Mouse (Mus musculus): Measurements from ENCODE around the gene Zfp775. TPM values are rescaled to one million over a fixed set of nuclear protein-coding genes. Genes with fewer than 3 reads are reported as not detected.

Zfp775 gene
- 2.7 and 3.3 TPM in 2 replicates for polyA plus RNA-seq (2014; fragmentation: Nextera tagmentation; extraction: Ambion mirVana)

- peaks cover 23% of the 10 kb centered on the region for H3K36me3 ChIP-seq (ENCODE audit: control insufficient read depth, insufficient read depth, low read length)
- WGBS, result 5% methylated on average over 42 of the region's 42 CpGs
- peak within 1 kb of the TSS; percentile 97 for H3K4me2 ChIP-seq
These were observed at the start of gene Zfp775 for GRCm38 (mm10) chr6:48601271-48602079. Gene Zfp775 (plus strand): TSS chr6:48602063.

GRCm38 (mm10) chr6:48552918-48553317 is 48.9 kb upstream of the Zfp775 start:
- H3K4me2 ChIP-seq, result no peak overlapping the region
- no peaks in the 10 kb centered on the region for H3K27me3 ChIP-seq (replicated peaks; ENCODE audit: control insufficient read depth, insufficient read depth, low read length)
- H3K36me3 ChIP-seq (ENCODE audit: control insufficient read depth, insufficient read depth, low read length), result no peaks in the 10 kb centered on the region
- no peak overlapping the region for H3K27ac ChIP-seq (ENCODE audit: low read depth, low read length)
- H3K4me1 ChIP-seq (replicated peaks; ENCODE audit: control insufficient read depth, insufficient read depth, low read length), result peaks cover 2% of the 10 kb centered on the region; the same call in 1 of the 2 replicates
- ATAC-seq (replicated peaks; ENCODE audit: low FRiP score) (no peak), DNase-seq (ENCODE audit: low spot score) (peak; percentile 48)
- no peak overlapping the region for H3K4me3 ChIP-seq (ENCODE audit: low read depth, low read length)
- H3K9ac ChIP-seq (ENCODE audit: low read depth, low read length), result no peak overlapping the region
- 25% methylated on average over 4 of the region's 4 CpGs for WGBS
- no peaks in the 10 kb centered on the region for H3K9me3 ChIP-seq (ENCODE audit: control insufficient read depth, low read length)

More at GRCm38 (mm10) chr6:48601271-48602079, at the start of gene Zfp775:
- peak within 1 kb of the TSS; percentile 69 for H3K27ac ChIP-seq (ENCODE audit: low read depth, low read length)
- peaks cover 8% of the 10 kb centered on the region for H3K4me1 ChIP-seq (replicated peaks; ENCODE audit: control insufficient read depth, insufficient read depth, low read length)
- ATAC-seq (replicated peaks; ENCODE audit: low FRiP score) (peak; percentile 99), DNase-seq (ENCODE audit: low spot score) (peak; percentile 94)
- no peaks in the 10 kb centered on the region for H3K27me3 ChIP-seq (replicated peaks; ENCODE audit: control insufficient read depth, insufficient read depth, low read length)
- H3K9ac ChIP-seq (ENCODE audit: low read depth, low read length), result peak within 1 kb of the TSS; percentile 76
- peak within 1 kb of the TSS; percentile 75 for H3K4me3 ChIP-seq (ENCODE audit: low read depth, low read length)
- peaks cover 7% of the 10 kb centered on the region for H3K9me3 ChIP-seq (ENCODE audit: control insufficient read depth, low read length)

GRCm38 (mm10) chr6:48553819-48554218 is 48.0 kb upstream of the Zfp775 start:
- H3K4me3 ChIP-seq (ENCODE audit: low read depth, low read length), result peak overlapping the region; percentile 43
- H3K9me3 ChIP-seq (ENCODE audit: control insufficient read depth, low read length), result no peaks in the 10 kb centered on the region
- H3K4me2 ChIP-seq, result peak overlapping the region; percentile 74
- H3K36me3 ChIP-seq (ENCODE audit: control insufficient read depth, insufficient read depth, low read length), result no peaks in the 10 kb centered on the region
- ATAC-seq (replicated peaks; ENCODE audit: low FRiP score) (no peak), DNase-seq (ENCODE audit: low spot score) (no peak)
- H3K4me1 ChIP-seq (replicated peaks; ENCODE audit: control insufficient read depth, insufficient read depth, low read length), result peaks cover 2% of the 10 kb centered on the region; the same call in 1 of the 2 replicates
- peak overlapping the region; percentile 64; the same call in 1 of the 2 replicates for H3K9ac ChIP-seq (ENCODE audit: low read depth, low read length)
- no peaks in the 10 kb centered on the region for H3K27me3 ChIP-seq (replicated peaks; ENCODE audit: control insufficient read depth, insufficient read depth, low read length)
- H3K27ac ChIP-seq (ENCODE audit: low read depth, low read length), result peak overlapping the region; percentile 8; the same call in 1 of the 2 replicates
- 82% methylated on average over 4 of the region's 4 CpGs for WGBS

- peak within 1 kb of the TSS; percentile 43 for H3K4me3 ChIP-seq (ENCODE audit: low read depth, low read length)
- ATAC-seq (replicated peaks; ENCODE audit: low FRiP score), result peak; percentile 90
- no peaks in the 10 kb centered on the region for H3K9me3 ChIP-seq (ENCODE audit: control insufficient read depth, low read length)
- peaks cover 2% of the 10 kb centered on the region; the same call in 1 of the 2 replicates for H3K4me1 ChIP-seq (replicated peaks; ENCODE audit: control insufficient read depth, insufficient read depth, low read length)
- H3K27me3 ChIP-seq (replicated peaks; ENCODE audit: control insufficient read depth, insufficient read depth, low read length), result no peaks in the 10 kb centered on the region
- no peaks in the 10 kb centered on the region for H3K36me3 ChIP-seq (ENCODE audit: control insufficient read depth, insufficient read depth, low read length)
- peak within 1 kb of the TSS; percentile 68; the same call in 1 of the 2 replicates for H3K27ac ChIP-seq (ENCODE audit: low read depth, low read length)
- DNase-seq (ENCODE audit: low spot score), result peak; percentile 89
- peak within 1 kb of the TSS; percentile 74 for H3K4me2 ChIP-seq
- H3K9ac ChIP-seq (ENCODE audit: low read depth, low read length), result peak within 1 kb of the TSS; percentile 64
- under 1% methylated on average over 39 of the region's 39 CpGs for WGBS
These were observed 47.4 kb upstream of the Zfp775 start, which contains the start of gene Lrrc61 for GRCm38 (mm10) chr6:48554280-48555103. Gene Lrrc61 (plus strand): TSS chr6:48554796.

GRCm38 (mm10) chr6:48555104-48555890 is 46.6 kb upstream of the Zfp775 start:
- peak; percentile 40 for DNase-seq (ENCODE audit: low spot score)
- Histone ChIP-seq H3K36me3 (ENCODE audit: control insufficient read depth, insufficient read depth, low read length) (no peaks in the 10 kb centered on the region), H3K27me3 (replicated peaks; ENCODE audit: control insufficient read depth, insufficient read depth, low read length) (no peaks in the 10 kb centered on the region), H3K9me3 (ENCODE audit: control insufficient read depth, low read length) (no peaks in the 10 kb centered on the region), H3K27ac (ENCODE audit: low read depth, low read length) (peak overlapping the region; percentile 68; the same call in 1 of the 2 replicates), H3K9ac (ENCODE audit: low read depth, low read length) (peak overlapping the region; percentile 64), H3K4me1 (replicated peaks; ENCODE audit: control insufficient read depth, insufficient read depth, low read length) (peaks cover 2% of the 10 kb centered on the region; the same call in 1 of the 2 replicates), H3K4me3 (ENCODE audit: low read depth, low read length) (peak overlapping the region; percentile 43), H3K4me2 (peak overlapping the region; percentile 74)
- peak; percentile 64 for ATAC-seq (replicated peaks; ENCODE audit: low FRiP score)
- 40% methylated on average over 13 of the region's 14 CpGs for WGBS

- Histone ChIP-seq H3K27me3 (replicated peaks; ENCODE audit: control insufficient read depth, insufficient read depth, low read length) (no peaks in the 10 kb centered on the region), H3K27ac (ENCODE audit: low read depth, low read length) (no peak overlapping the region), H3K9ac (ENCODE audit: low read depth, low read length) (no peak overlapping the region), H3K9me3 (ENCODE audit: control insufficient read depth, low read length) (no peaks in the 10 kb centered on the region), H3K4me2 (peak overlapping the region; percentile 74; the same call in 1 of the 2 replicates), H3K36me3 (ENCODE audit: control insufficient read depth, insufficient read depth, low read length) (no peaks in the 10 kb centered on the region), H3K4me1 (replicated peaks; ENCODE audit: control insufficient read depth, insufficient read depth, low read length) (peaks cover 2% of the 10 kb centered on the region; the same call in 1 of the 2 replicates), H3K4me3 (ENCODE audit: low read depth, low read length) (no peak overlapping the region)
- ATAC-seq (replicated peaks; ENCODE audit: low FRiP score) (no peak), DNase-seq (ENCODE audit: low spot score) (no peak)
- 94% methylated on average over 3 of the region's 3 CpGs for WGBS
These were observed 45.9 kb upstream of the Zfp775 start for GRCm38 (mm10) chr6:48555956-48556355.

- 83% methylated on average over 4 of the region's 4 CpGs for whole genome bisulfite sequencing
- Histone ChIP-seq H3K4me3 (ENCODE audit: low read depth, low read length) (no peak overlapping the region), H3K9me3 (ENCODE audit: control insufficient read depth, low read length) (no peaks in the 10 kb centered on the region), H3K27ac (ENCODE audit: low read depth, low read length) (no peak overlapping the region), H3K4me2 (no peak overlapping the region), H3K36me3 (ENCODE audit: control insufficient read depth, insufficient read depth, low read length) (0 out of 2 replicates have a peak, but pooled peaks cover 4% of the 10 kb centered on the region), H3K9ac (ENCODE audit: low read depth, low read length) (no peak overlapping the region), H3K27me3 (replicated peaks; ENCODE audit: control insufficient read depth, insufficient read depth, low read length) (no peaks in the 10 kb centered on the region), H3K4me1 (replicated peaks; ENCODE audit: control insufficient read depth, insufficient read depth, low read length) (no peaks in the 10 kb centered on the region)
- ATAC-seq (replicated peaks; ENCODE audit: low FRiP score) (no peak), DNase-seq (ENCODE audit: low spot score) (no peak)
These were observed 36.1 kb upstream of the Zfp775 start for GRCm38 (mm10) chr6:48565693-48566310.

All from liver, embryonic 11.5 days (tissue).